Mouse (Mus musculus) left cerebral cortex, postnatal 25 days (tissue): ENCODE measurements around the gene Lrch4. TPM values are rescaled to one million over a fixed set of nuclear protein-coding genes. Genes with fewer than 3 reads are reported as not detected.
A peak's percentile ranks its signal among the peaks of the same experiment; 100 is the strongest.
"Not testable (repeated sequence)": the region's sequence is repeated elsewhere in the genome, so short reads cannot be mapped to it uniquely, and the experiment has no call there.

ENCODE experiments used
- DNase-seq, 2 experiments: peaks; one replicate each; pipeline ENCODE4 v3.0.0; 2022; ENCODE audit warnings: low spot score in 2 of 2, mixed read lengths in 1 of 2
- intact Hi-C: fragments of 180-260 bp; cut with DNase I; formaldehyde crosslinking; loops from one replicate; pipeline ENCODE4 v1.15.1; 2025
- total RNA-seq, 2 experiments: library from RNA; stranded (reverse); gene quantifications; 2 replicates each; pipeline ENCODE4 v1.2.3; 2021

The Lrch4 gene
- total RNA-seq, 2 experiments from 2014 or later, result 12.2 to 13.5 TPM

DNA sequence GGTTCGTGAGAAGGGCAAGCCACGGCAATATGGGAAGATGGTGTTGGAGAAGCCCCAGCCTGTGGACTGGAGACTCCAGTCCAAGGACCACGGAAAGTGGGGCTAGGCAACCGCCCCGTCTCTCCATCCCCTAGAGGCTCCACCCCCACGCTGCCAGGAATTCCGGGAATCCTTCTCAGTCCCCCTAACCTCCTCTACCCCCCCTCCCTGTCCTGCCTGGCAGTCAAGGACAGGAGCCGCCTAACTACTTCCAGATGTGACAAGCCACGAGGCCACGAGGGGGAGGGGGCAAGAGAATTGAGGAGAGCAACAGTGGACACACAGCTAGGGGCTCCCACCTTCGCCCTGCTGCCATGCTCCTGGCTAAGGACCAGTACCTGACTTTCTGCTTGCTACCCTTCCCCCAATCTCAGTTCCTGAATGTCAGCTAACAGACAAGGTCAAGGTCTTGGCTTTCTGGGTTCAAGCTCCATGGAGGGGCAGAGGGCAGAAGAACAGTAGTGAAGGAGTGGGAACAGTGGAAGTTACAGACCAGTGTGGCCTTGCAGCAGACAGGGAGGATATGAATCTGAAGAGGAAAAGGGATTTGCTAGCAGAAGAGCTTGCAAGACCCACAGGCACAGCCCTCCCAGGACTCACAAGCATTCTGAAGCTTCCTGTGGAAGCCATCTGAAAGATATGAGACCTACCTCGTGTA lies 18.2 kb upstream of the Lrch4 start:
- intact Hi-C loops, result no loop called here
- DNase-seq, result no peak

DNA sequence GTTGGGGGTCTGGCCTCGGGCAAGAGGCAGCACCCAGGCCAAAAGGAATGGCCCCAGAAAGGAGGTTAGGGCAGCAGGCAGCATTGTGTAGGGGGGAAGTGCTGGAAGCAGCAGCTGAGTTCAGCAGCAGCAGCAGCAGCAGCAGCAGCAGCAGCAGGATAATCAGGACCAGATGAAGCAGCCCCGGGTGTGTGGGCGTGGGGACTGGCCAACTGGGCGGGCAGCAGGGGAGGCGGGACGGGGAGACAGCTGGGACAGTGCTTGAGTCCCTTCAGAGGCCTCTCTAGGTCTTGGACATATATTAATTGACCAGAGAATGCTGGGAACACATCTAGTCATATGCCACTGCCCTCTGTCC lies 17.7 kb upstream of the Lrch4 start:
- no peak for DNase-seq
- intact Hi-C loops, result no loop called here

DNA sequence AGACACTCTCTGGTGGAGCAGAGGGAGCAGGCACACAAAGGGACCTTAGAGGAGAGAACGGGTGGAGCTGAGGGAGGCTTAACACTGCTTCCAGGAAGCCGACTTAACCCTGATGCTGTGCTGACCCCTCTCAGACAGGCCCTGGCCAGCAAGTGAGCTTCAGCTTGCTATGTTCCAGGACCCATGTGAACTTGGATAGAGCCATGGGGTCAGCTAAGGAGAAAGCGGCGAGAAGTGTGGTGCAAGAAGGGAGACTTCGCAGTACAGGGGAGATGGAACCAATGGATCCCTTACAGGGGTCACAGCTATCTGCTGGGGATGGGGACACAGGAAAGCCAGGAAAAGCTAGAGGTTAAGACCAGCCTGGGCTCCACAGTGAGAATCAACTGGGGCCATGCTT lies 15.8 kb upstream of the Lrch4 start:
- DNase-seq, result no peak
- intact Hi-C loops, result no loop called here

DNA sequence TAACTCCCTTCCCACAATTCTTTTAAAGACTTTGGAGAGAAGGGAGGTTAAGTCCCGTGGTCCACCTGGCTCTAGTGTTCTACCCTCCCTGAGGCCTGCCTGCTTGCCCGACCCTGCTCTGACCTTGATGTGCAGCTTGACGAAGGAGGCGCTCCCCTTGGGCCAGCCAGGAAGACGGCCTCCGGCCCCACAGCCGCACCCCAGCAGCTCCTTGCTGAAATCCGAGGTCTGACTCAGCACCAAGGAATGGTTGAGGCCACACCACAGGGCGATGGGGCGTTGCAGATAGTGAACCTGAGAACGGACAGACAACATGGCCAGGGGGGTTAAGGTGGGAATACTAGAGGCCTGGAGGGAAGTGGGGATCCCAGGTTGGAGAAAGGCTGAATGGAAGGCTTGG lies 15.4 kb upstream of the Lrch4 start, which contains the start of gene Pcolce:
TSS of gene Pcolce (minus strand) at position 235 of the 400 bp plus-strand sequence.
- intact Hi-C loops, result no loop called here
- no peak for DNase-seq

DNA sequence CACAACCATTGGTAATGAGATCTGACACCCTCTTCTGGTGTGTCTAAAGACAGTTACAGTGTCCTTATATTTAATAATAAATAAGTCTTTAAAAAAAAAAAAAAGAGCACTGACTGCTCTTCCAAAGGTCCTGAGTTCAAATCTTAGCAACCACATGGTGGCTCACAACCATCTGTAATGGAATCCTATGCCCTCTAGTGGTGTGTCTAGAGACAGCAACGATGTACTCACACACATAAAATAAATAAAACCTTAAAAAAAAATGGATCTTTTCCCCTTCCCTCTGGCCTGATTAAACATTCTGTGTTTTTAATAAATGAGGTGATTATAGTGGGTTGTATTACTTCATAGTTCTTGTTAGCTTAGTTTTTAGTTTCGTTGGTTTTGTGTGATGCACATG lies 14.0 kb upstream of the Lrch4 start:
- DNase-seq, intact Hi-C loops: not testable (repeated sequence)

DNA sequence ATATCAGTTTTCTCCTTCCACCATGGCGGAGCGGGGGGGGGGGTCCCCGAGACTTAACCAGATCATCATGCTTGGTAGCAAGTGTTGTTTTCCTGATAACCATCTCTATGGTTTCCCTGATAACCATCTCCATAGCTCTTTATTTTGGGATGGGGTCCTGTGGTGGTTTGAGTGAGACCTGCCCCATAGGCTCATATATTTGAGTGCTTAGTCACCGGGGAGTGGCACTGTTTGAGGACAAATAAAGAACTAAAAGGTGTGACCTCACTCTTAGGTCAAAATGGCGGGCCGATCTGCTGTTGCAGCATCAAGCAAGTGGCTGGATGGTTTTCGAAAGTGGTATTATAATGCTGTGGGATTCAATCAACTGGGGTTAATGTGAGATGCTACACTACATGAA lies 13.6 kb upstream of the Lrch4 start:
- intact Hi-C loops, result no loop called here

DNA sequence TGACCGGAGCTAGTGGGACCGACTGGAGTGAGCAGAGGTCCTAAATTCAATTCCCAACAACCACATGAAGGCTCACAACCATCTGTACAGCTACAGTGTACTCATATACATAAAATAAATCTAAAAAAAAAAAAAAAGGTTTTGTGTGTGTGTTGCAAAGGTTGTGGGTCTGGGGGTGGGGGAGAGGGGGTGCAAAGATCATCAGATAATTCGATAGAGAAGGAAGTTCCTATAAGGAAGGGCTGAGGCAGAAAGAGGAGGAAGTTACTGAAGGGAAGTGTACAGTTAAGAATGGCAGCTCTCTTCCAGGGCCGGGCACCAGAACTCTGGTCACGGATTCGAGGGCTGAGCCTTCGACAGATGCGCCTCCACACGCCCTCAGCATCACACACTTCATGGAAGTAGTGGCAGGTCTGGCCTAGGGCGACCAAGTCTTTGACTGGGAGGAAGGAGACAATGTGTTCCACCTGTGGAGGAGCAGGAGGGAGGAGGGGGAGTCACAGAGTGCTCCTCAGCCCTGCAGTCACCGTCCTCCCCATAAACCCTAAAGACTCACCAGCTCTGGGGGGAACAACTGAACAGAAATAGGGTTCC lies 4.9 kb upstream of the Lrch4 start:
- DNase-seq, result no peak
- intact Hi-C loops, result no loop called here

More for the DNA sequence above, 13.6 kb upstream of the Lrch4 start:
- no peak for DNase-seq

DNA sequence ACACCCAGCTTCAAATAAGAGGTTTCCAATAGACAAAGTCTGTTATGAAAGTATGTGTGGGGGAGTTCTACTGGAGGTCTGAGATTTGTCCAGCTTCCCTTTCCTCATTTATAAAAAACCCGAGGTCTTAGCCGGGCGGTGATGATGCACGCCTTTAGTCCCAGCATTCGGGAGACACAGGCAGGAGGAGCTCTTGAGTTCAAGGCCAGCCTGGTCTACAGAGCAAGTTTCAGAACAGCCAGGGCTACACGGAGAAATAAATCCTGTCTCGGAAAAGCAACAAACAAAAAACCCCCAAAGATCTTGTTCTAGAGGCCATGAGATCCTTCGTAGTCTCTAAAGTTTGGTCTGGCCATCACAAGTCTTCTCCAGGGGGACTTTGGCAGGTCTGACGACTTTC lies 930 bp upstream of the Lrch4 start:
- intact Hi-C loops, result loop anchor here (2.0 kb wide), 1 partner anchor 27 kb away; the partner anchor contains the start of gene Mospd3
- DNase-seq, result no peak

DNA sequence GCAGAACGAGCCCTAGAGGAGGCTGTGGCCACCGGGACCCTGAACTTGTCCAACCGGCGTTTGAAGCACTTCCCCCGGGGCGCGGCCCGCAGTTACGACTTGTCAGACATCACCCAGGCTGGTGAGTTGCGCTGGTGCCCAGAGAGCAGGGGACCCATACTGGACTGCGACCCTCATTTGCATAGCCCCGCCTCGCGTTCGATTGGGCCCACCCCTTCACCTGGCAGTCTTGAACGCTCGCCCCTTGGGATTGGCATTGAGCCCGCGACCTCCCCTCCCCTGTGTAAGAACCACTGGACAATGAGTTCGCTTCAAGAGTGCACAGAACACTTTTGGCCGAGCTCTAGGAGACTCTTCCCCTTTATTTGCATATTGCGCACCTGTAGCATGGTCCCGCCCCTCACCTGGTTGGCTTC lies 393 bp downstream of the Lrch4 start:
- no peak for DNase-seq
- intact Hi-C loops, result loop anchor here (1.0 to 2.0 kb wide), 2 partner anchors 29 to 96 kb away; partner anchors contain the start of genes Epo, Gnb2 and Mospd3

DNA sequence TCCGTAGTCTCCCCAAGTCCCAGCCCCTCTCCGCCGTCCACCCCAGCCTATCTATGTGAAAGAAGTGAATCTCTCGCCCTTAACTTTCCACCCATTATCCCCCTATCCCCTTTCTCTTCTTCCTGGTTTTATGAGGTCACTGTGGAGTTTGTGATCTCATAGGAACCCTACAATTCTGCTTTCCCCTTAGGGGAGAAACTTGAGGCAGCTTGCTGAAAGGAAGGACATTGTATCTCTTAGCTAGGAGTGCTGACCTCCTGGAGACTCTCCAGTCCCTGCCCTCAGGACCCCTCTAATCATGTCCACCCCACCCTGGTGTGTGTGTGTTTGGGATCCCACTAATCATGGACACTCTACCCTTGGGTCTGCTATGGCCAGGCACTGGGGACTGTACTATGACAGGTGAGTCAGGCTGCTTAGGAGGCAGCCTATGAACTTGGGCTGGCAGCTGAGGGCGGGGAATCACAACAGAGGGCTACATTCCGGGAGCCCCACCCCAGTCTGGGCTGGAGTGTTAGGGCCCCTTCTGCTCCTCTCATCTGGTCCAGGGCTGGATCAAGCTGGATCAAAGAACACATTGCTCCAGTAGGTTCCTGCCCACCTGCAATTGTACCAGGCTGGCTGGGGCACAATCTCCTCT lies 1.1 kb downstream of the Lrch4 start:
- intact Hi-C loops, result loop anchor here (1.0 to 2.0 kb wide), 2 partner anchors 29 to 97 kb away; partner anchors contain the start of genes Epo, Gnb2 and Mospd3
- no peak for DNase-seq

DNA sequence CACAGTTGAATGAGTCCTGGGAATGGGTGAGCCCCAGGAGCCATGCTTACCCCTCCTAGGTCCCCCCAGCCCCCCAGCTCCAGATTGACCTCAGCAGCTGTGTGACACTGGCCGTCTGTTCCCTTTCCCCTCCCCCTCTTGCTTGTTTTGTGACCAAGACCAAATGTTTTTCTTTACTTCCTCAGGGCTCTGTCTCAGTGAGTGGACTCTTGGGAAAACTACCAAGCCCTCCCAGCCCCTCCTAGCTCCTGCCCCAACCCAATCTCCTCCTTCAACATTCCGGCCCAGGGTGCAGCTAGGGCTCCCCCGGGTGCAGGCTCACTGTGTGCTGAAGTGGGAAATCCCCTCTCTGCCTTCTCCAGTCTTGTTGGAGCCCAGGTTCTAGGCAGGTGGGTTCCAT lies 1.7 kb downstream of the Lrch4 start:
- DNase-seq, result no peak
- intact Hi-C loops, result no loop called here

DNA sequence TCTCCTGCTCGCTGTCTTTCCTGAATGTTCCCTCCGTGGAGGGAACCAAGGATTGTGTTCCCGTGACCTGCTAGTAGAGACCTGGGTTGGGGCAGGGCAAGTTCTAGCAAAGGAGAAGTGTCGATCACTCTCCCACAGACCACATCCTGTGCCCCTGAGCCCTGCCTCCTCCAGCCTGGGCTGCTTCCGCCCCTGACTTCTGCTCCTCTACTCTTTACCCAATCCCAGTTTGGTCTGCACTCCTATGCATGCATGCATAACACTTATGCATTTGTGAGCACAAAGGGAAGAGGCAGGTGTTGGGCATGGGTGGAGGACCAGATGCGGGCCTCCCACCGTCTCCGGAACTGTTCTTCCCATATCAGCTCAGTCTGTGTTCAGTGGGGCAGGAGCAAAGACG lies 2.2 kb downstream of the Lrch4 start:
- intact Hi-C loops, result no loop called here
- DNase-seq, result peak in 1 of 2 experiments; percentile 64

DNA sequence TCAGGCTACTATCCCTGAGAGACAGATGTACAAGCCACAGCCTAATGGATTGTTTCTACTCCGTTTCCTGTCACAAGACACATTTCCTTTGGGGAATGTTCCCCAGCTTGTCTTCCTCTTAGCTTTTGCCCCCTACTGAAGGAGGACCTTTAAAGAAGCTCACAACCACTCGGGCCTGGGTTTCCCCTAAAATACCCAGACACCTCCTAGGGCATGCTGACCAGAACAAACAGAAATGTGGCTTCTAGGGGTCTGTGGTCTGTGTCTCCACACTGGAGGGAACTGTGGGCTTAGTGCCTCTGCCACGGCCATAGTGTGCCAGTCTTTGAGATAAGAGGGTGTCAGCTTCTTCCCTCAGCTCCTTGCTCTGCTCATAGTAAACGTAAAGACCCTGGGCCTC lies 2.7 kb downstream of the Lrch4 start:
- DNase-seq, result no peak
- intact Hi-C loops, result no loop called here

DNA sequence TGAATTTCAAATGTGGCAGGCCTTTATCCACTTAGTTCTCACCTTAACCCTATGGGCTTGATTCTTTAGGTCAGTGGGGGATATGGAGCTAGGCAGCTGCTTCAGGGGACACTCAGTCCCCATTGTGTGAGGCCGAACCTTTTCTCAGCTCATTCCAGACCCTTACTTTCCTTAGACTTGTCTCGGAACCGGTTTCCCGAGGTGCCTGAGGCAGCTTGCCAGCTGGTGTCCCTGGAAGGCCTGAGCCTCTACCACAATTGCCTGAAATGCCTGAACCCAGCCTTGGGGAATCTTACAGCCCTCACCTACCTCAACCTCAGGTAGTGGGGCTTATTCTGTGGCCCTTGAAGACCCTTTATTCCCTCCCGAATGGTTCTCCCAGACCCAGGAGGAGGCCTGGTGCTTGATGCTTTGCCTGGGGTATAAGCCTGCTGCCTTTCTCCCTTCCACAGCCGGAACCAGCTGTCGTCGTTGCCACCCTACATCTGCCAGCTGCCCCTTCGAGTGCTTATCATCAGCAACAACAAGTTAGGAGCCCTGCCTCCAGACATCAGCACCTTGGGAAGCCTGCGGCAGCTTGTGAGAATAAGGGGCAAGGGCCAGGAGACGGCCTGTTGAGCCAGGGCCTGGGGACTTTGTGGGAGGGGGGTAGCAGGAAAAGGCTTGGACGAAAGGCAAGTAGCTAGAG lies 4.6 kb downstream of the Lrch4 start:
- intact Hi-C loops, result no loop called here
- DNase-seq, result no peak

DNA sequence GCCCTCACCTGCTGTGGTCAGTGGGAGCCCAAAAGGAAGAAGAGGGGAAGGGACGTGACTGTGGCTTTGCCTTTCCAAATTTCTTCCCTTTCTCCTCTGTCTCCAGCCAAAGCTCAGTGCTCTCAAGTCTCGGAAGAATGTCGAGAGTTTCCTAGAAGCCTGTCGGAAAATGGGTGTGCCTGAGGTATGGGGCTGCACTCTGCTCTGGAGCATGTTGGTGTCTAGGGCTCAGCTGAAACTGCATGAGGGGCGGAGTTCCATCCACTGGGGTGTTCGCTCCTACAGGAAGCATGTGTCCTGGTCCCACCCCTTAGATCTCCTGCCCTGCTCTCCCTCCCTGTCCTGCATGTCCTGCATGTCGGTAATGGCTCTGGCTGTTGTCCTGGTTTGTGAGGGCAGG lies 10.6 kb downstream of the Lrch4 start:
- DNase-seq, result no peak
- intact Hi-C loops, result no loop called here

DNA sequence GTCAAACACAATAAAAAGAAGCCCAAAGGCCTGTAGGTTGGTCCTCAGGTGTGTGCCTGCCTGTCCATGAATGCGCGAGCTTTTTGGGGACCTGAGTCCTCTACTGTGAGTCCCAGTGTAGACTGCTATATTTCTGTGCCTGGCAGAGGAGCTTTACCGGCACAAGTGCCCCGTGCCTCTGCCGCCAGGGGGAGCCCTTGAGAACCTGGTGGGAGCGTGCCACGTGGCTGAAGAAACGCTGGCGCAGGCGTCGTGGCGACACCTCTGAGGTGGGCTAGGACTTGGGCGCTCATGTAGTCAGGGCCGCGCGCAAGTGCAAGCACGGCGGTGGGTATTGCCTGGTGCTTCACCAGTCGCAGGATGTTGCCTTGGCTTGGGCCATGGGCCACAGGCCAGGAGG lies 12.1 kb downstream of the Lrch4 start, which contains the start of gene Sap25:
TSS of gene Sap25 (plus strand) at position 281 of the 400 bp plus-strand sequence.
- DNase-seq, result no peak

DNA sequence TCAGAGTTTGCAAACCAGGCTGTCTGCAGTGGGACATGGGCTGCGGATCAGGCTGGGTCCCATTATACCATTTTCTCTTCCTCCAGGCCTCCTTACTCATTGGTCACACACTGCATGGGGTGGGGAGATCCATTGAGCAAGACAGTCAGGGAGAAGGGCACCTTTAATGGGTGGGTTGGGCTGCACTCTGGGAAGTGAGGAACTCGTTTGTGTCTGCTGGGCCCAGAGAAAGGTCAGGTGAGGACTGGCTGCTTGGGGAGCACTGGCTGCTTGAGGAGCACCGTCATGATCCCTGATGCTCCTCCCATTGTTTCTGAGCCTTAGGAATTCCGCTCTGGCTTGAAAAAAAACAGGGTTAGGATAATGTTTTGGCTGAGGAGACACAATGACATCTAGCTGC lies 14.0 kb downstream of the Lrch4 start:
- intact Hi-C loops, result no loop called here
- DNase-seq, result no peak

More for the DNA sequence above, 12.1 kb downstream of the Lrch4 start, which contains the start of gene Sap25:
- intact Hi-C loops, result no loop called here

DNA sequence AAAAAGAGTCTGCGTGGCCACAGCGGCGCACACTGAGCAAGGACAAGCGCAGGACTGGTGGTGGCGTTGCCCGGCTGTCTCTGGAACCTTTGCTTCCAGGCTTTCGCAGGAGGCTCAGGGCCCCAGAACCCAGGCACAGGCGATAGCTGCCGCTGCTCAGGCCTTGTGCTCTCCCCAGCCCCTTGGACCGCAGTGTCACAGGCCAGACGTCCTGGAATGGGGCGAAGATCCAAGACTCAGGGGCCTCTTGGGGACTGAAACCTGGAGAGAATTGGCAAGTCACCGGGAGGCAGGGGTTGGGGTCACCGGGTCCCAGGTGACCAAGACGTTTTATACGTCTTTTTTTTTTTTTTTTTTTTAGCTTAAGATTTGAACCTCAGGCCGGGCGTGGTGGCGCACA lies 15.6 kb downstream of the Lrch4 start:
- intact Hi-C loops, result no loop called here
- no peak for DNase-seq

DNA sequence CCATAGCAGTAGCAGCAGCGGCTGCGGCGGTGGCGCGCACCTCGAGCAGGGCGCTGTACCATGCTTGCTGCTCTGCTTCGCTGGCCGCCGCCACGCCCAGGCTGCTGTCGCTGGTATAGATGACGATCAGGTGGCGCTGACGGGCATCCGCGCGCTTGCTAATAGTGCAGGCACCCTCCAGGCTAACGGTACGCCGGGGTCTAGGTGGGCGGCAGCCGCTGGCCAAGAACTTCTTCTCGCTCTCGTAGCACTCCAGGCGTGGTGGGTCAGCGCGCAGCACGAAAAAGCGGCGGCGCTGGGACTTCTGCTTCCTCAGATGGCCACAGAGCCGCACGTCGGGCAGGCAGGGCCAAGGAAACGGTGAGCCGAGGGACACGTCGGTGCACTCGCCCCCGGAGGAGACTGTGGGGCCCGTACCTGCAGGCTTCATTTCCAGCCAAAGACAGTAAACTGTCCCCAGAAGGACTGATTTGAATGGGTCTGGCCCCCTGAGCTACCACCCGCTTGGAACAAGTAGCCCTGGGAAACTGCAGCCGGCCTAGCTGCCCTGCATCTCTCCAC lies 16.2 kb downstream of the Lrch4 start:
- intact Hi-C loops, result loop anchor here (5.0 kb wide), 1 partner anchor 133 kb away; no protein-coding TSS in a partner anchor
- DNase-seq, result no peak

DNA sequence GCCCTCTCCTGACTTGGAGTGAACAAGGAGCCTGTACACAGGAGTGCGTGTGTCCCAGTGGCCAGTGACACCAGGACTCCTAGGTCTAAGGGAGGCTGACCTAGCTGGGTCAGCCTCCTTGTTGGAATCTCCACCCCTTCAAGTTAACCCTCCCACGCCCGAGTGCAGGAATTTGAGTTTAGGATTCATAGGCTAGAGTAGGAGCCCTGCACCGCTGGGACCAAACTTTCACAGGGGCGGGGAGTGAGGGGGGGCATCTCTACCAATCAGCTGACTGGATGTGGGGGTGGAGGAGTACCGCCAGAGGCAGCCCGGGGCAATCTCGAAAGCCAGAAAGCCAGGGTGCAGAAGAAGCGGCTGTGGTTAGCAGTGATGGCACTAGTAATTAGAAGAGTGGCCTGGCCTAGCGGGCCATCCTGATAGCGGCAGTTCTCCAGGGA lies 16.8 kb downstream of the Lrch4 start, which contains the start of gene Irs3:
TSS of gene Irs3 (minus strand) at position 63 of the 440 bp plus-strand sequence.
- intact Hi-C loops, result loop anchor here (5.0 kb wide), 1 partner anchor 133 kb away; no protein-coding TSS in a partner anchor
- no peak for DNase-seq
